Mouse (Mus musculus): ENCODE data around the gene Lcp1.

Gene Lcp1

DNA sequence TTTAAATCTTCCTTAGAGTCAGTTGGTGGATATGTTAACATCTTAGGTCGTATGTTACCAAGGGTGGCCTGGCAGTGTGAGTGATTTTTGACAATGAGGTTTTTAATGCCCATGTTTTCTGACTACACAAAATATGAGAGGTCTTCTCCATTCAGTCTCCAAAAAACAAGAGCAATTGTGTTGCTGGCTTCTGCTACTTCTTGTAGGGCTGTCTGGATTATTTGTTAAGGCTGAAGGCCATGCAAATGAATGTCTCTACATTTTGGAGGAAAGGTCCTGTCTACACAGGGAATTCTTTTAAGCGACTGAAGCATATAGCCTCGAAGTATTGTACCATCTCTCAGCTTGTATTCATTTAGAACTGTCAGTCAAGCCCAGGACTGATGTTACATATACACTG, 46.5 kb downstream of the Lcp1 start:
- no peak for DNase-seq

DNA sequence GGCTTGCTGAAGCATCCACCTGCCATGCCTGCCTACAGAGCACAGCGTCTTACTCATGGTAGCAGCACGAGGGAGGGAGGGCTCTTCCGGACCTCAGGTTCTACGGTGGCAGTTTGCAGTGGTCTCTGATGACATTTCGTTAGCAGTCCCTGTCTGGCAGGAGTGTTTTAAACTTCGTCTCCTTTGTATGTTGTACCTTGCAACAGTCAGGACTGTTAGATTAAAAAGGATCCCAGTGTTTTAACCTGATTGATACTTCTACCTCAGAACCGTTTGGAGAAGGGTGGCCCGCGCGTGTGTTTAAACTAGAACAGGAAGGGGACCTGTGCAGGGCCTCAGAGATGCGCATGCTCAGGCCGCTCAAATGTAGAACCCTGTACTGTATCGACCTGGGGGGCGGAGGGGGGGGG, 47.5 kb downstream of the Lcp1 start:
- peak; percentile 84 for DNase-seq

DNA sequence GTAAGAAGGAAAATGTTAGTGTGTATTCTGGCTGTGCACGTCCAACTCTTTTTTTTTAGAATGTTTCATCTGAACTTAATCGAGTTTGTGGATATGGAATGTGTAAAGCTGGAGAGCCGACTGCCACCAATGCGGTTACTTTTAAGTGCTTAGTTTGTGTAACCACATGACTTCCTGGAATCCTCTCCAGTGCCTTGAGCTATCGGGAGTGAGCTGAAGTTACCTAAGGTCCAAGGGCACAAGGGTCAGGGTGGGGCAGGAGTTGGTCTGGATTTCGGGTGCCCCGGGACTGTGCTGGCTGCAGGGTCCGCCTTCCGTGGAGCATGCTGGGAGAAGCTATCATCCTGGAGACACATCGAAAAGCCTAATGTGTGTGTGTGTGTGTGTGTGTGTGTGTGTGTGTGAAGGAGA, 47.9 kb downstream of the Lcp1 start:
- DNase-seq = peak; percentile 80

DNA sequence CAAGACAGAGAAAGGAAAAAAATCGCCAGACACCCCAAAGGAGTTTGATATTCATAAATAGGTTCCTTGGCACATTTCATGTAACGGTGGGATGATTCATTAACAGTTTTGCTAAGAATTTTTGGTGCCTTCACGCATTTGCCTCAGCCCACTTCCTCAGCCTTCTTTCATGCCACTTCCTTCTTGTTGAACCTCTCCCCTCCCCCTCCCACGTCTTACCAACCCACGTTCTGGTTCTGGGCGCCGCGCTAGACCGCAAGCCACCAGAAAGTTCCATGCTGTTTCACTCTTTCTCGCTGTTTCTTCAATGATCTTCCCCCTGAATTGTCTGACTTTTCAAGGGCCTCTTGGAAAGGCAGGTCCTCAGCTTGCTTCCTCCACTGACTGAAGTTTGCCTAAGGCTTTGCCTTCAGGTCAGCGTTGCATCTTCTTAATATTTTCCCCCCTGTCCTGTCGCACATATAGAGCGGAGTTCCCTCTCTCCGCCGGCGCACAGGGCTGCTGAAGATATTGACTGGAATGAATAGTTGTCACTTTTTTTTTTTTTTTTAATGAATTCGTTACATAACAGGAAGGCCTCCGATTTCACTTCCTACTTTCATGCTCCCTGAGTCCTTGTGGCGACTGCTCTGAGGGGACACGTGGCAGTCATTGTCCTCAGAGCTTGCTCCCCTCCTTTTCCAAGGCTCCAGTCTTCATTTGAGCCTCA, 48.5 kb downstream of the Lcp1 start:
- peak; percentile 68 for DNase-seq

DNA sequence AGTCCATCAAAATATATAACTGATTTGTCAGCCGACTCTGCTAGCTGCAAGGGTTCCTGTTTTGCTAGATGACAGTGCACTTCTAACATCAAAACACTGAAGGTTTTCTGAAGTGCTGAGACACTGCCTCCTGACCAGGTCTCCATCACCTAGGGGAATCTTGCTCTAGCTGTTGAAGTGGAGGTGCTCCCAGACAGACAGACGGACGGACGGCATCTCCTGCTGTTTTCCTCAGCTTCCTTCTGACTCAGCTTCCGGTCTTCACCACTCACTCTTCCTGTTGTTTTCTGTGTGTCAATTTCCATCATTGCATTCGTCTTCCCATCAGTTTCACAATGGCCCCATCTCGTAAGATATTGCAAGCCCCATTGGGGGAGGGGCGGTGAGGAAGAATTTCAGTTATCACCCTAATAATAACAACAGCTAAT, 49.7 kb downstream of the Lcp1 start:
- peak; percentile 50 for DNase-seq

DNA sequence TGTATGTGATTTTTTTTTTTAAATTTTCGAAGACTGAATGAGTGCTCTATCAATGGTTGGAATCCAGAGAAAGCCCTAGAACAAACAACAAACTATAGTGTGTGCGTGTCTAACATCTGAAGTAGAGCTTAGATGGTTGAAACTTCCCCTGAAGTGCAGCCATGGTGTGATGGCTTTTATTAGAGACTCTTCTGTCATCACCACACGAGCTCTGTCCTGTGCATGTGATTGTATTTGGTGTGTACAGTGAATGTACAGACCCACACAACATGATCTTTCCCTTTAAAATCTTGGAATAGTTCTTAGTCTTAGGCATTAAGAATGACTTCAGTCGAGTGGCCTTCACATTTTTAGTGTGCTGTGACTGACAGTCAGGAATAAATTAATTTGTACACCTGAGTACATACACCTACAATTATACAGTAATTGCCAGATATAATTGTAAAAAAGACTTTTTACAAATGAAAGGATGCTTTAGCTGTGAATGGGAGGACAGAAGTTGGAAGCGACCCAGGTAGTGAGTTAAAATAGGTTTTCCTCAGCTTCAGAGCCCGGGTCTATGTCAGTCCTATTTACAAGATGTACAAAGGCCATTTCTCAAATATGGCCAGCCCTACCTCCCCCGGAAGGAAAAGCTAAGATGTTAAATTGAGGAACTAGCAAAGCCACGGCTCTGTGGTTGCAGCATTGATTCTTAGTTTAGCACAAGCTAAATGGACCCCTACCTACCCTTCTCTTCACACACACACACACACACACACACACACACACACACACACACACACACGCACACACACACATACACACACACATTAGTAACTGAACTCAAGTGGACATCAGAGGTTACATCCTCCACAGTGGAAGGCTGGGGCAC, 50.4 kb downstream of the Lcp1 start:
- no peak for DNase-seq

DNA sequence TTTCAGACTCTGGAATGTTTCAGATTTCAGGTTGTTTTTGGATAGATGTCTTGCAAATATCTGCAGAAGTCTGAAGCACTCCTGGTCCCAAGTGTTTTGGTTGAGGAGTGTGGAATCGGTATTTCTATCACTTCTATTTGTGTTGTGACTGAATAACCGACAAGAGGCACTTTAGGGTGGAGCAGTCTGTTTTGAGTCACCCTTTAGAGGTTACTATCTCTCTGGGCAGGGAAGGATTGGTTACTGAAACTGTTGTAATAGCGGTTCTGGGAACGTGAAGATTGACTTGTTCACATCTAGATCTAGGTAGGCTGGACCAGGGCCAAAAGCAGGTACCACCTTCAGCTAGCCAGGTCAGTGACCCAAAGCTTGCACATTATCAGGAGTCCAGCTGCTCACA, 51.5 kb downstream of the Lcp1 start:
- DNase-seq = no peak

DNA sequence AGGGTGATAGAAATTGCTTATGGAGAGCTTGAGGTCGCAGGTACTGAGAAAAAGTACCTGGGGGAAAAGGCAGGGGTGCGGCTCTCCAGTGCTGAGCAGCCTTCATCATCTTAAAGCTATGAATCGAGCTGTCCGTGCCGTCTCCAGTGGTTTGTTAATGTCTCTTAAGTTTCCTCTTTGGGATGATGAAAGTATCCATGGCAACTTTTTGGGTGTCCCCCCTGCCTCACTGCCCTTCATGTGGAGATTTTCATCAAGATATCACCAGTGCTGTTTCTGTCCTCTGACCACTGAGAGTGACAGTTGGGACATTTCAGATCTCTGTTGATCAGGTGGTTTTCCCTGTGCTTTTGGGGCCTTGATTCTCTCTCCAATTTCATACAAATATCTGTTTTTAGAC, 51.9 kb downstream of the Lcp1 start:
- no peak for DNase-seq

DNA sequence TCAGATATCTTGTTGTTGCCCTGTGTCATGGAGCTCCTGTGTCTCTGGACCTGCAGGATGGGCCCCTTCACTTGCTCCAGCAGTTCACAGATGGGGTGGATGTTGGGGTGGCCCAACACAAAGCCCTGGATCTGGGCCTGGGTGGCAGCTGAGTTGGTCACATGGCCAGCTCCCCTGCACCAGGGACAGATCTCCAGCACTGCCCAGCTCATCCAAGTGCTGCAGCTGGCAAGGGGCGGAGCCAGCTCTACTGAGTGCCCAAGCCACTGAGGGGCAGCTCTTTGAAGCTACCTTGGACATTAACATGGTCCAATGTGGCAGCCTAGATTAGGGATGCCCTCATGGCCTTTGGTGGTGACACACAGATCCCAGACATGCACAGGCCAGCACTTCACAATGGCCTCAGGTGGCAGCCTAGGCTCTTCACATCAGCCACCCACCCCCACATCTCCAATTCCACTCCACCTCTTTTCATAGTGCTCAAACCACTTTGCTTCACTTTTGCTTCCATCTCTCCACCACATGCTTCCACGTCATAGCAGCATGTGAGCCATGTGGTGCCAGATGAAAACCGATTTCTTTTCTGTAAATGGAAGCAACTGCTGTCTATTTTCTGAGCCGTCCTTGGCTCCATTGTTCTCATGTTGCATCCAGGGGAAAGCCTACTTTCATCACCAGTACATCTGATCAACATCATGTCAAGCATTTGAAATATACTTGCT, 53.3 kb downstream of the Lcp1 start:
- no peak for DNase-seq

DNA sequence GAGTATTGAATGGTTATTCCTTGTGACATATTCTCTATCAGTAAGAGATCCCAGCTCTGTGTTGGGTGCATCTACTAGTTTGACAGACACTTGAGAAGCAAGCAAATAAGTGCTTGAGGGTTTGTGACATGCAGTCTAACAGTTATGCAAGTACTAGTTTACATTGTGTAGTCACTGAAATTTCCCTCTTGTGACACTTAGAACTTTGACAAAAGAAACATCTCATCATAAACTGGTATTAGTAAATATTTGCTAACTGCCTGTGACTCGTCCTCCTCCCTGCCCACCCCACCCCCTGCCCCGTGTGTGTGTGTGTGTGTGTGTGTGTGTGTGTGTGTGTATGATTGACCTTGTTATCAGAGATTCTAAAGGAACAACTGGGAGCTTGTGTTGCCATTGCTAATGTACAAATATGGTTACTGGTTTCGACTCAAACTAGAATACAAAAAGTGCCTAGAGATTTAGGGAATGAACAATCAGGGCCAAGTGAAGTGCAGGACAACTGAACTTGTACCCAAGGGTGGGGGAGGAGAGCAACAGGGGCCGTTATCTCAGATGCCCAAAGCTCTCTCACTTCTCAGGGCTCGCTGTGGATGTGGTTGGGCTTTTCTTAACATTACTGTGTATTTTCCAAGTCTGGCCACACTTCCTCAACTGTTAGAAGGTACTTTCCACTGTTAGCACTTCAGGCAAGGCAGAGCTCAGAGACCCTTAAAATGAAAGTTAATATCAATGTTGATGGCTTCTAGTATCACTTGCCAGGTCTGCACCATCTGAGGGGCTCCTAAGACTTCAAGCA, 55.1 kb downstream of the Lcp1 start:
- DNase-seq = peak; percentile 61

DNA sequence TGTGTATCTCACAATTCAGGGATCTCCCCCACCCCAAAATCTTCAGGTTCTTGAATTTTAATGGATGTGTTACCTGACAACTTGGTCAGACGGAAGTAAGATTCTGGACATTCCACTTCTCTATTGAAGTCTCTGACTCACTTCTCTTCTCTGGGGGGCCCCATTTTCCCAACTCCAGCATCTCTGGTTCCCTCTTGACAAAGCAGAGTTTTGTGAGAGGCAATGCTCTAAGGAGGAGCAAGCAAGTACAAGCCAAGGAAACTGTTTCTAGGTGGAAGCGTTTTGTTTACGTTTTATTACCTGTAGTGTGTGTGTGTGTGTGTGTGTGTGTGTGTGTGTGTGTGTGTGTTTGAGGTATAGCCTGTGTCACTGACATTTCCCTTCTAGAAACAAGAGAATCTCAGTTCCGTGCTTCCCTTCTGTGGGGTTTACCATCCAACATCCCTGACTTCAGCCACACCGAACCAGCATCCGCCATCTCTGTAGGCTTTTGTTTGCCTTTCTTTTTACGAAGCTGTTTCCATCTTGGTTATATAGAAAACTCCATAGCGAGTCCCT, 56.0 kb downstream of the Lcp1 start:
- no peak for DNase-seq

DNA sequence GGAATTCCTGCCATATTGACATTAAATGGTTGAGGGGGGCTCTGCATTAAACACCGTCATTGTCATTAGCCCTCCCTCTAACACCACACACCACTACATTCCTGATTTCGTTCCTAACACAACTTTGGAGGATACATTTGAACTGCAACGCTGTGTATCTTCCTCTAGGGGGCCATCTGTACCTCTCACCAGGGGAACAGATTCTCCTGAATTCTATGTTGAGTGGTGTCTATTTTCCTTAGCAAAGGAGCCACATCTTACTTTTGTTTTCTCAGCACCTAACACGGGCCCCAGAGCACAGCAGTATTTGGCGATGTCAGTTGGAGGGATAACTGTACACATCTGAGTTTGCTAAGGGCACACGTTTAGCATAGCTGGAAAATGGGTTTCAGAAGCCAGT, 57.6 kb downstream of the Lcp1 start:
- DNase-seq = no peak

DNA sequence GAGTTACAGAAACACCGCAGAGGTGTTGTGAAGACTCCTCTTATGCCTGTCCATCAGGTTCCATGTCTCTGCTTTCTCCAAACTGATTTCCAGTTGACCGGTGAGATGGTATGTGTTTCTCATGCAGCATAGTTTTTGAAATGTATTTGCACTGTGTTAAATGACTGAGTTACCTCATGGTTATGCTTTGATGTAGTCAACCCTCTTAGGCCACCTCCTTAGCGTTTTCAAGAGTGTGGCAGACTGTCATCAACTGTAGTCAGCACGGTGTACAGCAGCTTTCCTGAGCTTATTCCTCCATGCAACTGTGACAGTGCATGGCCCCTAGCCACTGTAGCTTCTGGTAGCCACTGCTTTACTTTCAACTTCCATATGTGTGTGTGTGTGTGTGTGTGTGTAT, 58.1 kb downstream of the Lcp1 start:
- DNase-seq = no peak

DNA sequence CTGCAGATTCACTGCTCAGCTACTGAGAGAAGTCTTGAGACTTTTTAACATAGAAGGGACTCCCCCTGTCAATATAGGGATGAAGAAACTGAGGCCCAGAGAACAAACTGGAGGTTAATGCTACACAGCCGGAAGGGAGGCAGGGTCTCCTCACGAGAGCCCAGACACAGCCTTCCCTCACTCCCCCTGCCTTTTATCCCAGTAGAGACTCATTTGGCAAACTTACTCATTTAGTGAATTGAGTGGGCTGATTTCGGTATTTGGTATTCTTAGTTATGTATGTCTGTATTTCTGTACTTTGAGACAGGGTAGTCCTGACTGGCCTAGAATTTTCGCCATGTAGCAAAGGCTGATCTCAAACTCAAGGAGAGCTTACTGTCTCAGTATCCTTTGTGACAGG, 59.8 kb downstream of the Lcp1 start:
- DNase-seq = no peak

DNA sequence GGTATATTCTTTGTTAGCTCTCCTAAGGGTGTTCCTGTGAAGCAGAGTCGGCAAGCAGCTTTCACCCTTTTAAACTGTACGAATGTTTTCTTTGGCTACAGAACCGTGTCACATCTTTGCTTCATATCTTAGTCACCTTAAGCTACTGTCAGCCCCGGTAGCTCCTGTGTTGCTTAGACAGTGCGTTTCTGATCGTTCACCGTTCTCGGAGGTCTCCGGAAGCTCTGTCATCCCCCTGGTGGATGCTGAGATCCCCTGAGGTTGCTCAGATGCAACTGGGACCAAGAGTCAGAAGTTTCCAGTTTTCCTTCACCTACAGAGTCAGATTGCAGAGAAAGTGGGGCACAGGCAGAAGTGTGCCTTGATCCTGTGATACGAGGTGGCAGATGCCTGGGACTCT, 61.5 kb downstream of the Lcp1 start:
- no peak for DNase-seq

DNA sequence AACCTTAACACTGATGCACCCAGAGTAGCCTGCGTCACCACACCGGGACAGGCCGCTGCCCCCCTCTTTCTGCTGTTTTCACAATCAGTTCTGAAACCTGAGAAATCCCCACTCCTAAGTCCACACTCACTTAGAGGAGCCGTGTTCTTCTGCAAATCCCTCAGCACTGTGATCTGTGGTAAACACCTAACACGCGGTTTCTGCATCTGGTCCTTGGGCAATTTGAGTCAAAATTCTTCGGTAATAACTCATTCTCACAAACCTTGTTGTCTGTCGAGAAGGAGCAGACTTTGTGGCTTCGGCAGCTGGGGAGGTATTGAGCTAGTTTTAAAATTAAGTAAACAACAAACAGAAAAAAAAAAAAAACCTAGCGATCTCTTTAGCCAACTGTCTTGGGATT, 62.0 kb downstream of the Lcp1 start:
- no peak for DNase-seq

DNA sequence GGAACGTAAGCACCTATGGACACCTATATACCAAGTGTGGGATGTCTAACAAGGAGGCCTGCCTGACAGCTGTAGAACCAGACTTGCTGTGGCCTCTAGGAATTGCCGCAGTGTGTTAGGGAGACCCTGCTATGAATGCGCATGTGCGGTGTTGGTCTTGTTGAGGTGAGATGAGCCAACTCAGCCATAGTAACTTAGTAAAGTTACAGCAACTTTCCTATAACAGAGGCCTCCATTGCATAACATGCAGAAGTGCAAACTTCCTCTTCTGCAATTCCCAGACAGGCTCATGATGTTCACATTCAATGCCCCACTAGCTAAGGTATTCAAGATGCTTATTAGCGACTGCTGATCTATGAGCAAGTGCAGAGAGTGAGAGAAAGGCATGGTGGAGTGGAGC, 64.6 kb downstream of the Lcp1 start:
- no peak for DNase-seq

DNA sequence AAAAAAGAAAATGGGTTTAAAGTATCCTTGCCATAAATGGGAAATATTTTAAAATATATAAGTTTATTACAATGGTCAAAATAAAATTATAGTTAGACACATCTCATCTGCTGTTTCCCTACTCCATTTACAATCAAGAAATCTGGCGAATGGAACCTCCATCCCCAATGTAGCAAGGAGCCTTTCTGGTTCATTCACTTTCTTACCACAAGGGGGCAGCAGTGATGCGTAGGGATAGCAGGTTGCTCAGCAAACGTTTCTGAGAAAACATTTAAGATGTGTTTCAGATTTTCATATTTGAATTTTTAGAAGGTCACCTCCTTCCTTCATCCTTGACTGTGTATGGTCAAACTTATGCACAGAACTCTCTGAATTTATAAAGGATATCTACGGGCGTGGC, 66.1 kb downstream of the Lcp1 start:
- DNase-seq = peak; percentile 80

DNA sequence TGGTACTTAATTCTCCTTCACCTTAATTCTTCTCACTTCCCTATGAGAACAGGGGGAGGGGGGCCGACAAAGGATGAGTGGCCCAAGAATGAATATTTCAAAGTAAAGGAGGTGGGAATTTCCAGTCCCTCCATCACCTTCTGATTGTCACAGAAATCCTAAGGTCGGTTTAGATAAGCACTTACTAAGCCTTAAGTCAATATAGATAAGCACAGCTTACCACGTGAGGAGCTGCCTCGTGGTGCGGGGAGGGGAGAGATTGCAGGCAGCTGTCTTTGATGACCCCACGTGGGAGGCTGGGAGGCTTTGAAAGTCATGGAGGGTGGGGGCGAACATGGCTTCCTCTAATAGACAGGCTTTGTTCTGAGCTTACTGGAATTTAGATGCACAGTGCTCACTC, 66.8 kb downstream of the Lcp1 start:
- DNase-seq = peak; percentile 68

DNA sequence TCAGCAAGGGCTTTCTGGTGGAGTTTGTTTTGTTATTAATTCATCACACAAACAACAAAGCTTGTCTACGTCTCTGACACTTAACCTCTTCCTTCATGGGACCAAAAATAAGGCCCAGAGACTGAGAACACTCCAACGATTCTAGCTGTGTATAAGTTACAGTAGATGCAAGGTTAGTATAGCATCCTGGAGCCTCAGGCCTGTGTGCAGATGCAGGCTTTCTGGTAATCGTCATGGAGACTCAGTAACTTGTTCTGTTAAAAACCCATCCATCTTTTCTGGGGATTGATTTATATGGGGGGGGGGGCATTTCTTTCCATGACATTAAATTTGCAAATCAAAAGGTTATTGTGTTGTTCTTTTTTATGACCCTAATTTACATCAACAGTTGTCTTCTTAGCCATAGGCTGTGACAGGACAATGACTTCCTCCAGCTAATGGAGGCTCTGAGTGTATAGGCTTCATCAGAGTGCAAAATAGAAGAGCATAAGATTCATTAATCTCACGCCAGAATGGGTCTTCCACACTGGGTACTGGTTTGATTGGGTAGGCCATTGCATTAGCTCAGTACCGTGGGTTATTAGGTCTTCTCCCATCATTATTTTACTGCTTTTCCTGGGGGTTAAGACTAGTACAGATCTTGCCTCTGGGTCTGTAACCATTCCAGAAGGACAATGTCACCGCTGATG, 74.6 kb downstream of the Lcp1 start:
- no peak for DNase-seq

DNA sequence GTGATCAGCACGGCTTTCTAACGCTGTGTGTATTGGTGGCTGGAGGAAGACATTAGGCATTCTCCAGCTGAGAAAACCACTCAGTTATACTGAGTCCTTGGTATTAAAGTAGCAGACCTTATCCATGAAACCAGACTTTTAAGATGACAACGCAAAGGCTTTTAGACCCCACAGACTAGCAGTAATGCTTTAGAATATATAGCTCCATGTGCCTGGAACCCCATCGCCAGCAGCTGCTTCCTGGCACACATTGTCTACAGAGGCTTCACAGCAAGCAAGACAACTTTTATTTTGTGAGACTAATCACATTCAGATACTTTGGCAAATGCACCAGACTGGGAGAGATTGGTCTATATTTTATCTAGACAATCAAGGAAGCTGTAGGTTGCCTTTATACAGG, 75.4 kb downstream of the Lcp1 start:
- no peak for DNase-seq

DNA sequence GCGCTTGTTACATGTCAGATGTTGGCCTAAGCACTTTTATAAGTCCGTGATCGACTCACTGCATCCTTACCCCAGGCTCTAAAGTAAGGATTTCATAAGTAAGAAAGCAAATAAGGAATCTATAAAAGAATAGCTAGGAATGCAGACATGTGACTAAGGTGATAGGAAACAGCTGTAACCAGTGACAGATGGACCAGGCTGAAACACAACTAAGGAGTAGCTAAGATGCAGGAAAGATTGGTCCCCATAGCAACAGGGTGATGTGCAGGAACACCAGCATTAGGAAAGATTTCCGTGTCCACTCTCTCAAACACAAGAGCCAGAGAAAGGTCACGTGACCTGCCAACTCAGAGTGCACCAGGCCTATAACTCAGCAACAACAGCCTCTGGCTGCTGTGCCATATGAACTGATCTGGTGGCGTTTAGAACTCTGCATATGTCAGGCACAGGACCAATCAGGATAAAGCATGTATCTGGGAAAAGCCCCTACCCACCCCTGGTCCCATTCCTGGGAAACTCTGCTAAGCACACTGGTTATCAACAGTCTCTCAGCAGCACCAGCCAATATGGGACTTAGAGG, 77.8 kb downstream of the Lcp1 start:
- no peak for DNase-seq
